Mouse (Mus musculus) midbrain, embryonic 11.5 days (tissue): ENCODE measurements at regions not wholly inside any gene's neighbourhood (a gene's known extent, or its start where the extent isn't known, plus 50 kb on each side); places are given as distances from the start of the nearest gene placed in this dataset.
A peak's percentile ranks its signal among the peaks of the same experiment; 100 is the strongest.

Source experiments
- ATAC-seq: fragments of 200-750 bp; cut with Nextera tagmentation; 2 replicates; pipeline ENCODE4 v1.8.0; 2017; ENCODE audit warnings: moderate TSS enrichment, moderate library complexity; ENCODE audit not compliant: low FRiP score
- DNase-seq: peaks from one replicate; pipeline ENCODE4 v3.0.0; 2015; ENCODE audit warnings: low spot score; ENCODE audit errors: missing footprints
- H3K27ac ChIP-seq: fragments of 300-500 bp; sonication (generic); 2 replicates; pipeline ENCODE4 v1.5.1; 2014; ENCODE audit warnings: low read depth, low read length
- H3K27me3 ChIP-seq: fragments of 300-500 bp; sonication (generic); 2 replicates; pipeline ENCODE4 v1.6.1; 2014; ENCODE audit warnings: mild to moderate bottlenecking, low read length, moderate library complexity, mixed read lengths; ENCODE audit not compliant: control insufficient read depth, insufficient read depth
- H3K36me3 ChIP-seq: fragments of 300-500 bp; sonication (generic); 2 replicates; pipeline ENCODE4 v1.6.1; 2014; ENCODE audit warnings: mild to moderate bottlenecking, low read length, moderate library complexity, mixed read lengths; ENCODE audit not compliant: control insufficient read depth, insufficient read depth
- H3K4me1 ChIP-seq: fragments of 300-500 bp; sonication (generic); 2 replicates; pipeline ENCODE4 v1.6.1; 2014; ENCODE audit warnings: low read length; ENCODE audit not compliant: control insufficient read depth, insufficient read depth
- H3K4me2 ChIP-seq: fragments of 300-500 bp; sonication (generic); 2 replicates; pipeline ENCODE4 v1.6.1; 2014; ENCODE audit warnings: mild to moderate bottlenecking, moderate library complexity
- H3K4me3 ChIP-seq: fragments of 300-500 bp; sonication (generic); 2 replicates; pipeline ENCODE4 v1.5.1; 2014; ENCODE audit warnings: low read depth, low read length
- H3K9ac ChIP-seq: fragments of 300-500 bp; sonication (generic); 2 replicates; pipeline ENCODE4 v1.6.1; 2014; ENCODE audit warnings: low read length
- H3K9me3 ChIP-seq: fragments of 300-500 bp; sonication (generic); 2 replicates; pipeline ENCODE4 v1.6.1; 2016; ENCODE audit warnings: low read length; ENCODE audit not compliant: control insufficient read depth
- WGBS: fragments of 180-500 bp; shearing (Covaris S2); extraction: QIAGEN DNeasy Blood & Tissue Kit; methylation state at CpG from one replicate; pipeline ENCODE4 v1.1.7; 2014; 5-methylcytosine and 5-hydroxymethylcytosine counted together

DNA sequence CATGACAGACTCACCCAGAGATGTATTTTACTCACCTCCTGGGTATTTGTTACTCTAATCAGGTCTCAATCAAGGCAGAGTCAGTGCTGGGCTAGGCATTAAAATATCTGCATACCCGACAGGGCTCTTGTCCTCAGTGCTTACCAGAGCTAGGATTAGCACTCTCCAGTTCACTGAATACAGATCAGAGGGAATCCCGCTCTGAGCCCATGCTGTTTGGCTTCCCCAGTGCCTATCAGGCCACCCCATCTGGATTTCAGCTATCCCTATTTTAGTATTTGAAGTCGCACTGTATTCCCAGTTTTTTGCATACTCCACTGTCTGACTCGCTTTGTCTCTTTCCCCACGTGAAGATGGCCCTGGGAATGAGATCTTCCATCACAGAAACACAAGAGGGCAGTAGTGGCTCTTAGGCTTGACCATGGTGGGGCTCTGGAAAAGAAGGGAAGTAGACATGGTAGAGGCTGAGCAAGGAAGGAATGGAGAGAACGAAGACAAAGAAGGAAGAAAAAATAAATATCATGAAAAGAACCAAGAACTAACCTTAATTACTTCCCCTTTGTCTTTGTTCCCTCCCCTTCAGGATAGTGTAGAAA lies 264.1 kb downstream of the Rnf152 start:
- ATAC-seq = peak; percentile 78
- Histone ChIP-seq H3K4me2 (no peak overlapping the region), H3K9ac (no peak overlapping the region), H3K4me1 (no peaks in the 10 kb centered on the region), H3K27ac (no peak overlapping the region), H3K4me3 (no peak overlapping the region), H3K9me3 (no peaks in the 10 kb centered on the region), H3K36me3 (no peaks in the 10 kb centered on the region), H3K27me3 (no peaks in the 10 kb centered on the region)
- 15% methylated on average over 6 of the region's 6 CpGs for WGBS
- DNase-seq = peak; percentile 85

DNA sequence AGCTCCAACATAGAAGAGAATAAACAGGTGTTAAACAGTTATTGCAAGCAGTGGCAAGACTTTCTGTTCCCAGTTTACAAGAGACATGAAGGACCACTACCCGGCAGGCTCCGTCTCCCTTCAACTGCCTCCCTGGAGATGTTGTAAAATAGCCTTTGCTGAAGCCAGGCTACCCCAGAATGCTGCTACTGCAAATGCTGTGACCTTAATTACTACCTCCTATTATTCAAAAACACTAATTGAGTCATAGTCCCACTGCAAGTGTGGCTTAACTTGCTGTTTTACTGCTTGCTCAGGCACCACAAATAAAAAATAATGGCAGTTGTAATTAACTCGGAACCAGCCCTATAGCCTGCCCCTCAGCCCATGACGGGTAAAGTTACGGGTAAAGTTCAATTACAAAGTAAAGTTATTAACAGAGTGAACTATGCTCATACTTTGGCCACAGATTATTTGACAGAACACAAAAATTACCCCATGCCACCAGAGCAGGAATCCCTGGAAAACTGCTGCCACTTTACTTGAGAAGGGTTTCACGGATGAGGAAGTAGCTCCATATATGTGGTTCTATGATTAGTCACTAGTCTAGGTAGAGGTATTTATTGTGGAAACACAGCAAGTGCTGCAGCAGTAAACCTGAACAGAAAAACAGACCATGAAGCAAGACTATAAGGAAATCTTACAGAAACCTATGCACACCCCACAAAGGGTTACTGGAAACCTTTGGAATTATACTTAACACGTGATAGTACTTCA lies 267.6 kb downstream of the Rnf152 start:
- H3K9me3 ChIP-seq = no peaks in the 10 kb centered on the region
- 84% methylated on average over 7 of the region's 7 CpGs for WGBS
- ATAC-seq = no peak

DNA sequence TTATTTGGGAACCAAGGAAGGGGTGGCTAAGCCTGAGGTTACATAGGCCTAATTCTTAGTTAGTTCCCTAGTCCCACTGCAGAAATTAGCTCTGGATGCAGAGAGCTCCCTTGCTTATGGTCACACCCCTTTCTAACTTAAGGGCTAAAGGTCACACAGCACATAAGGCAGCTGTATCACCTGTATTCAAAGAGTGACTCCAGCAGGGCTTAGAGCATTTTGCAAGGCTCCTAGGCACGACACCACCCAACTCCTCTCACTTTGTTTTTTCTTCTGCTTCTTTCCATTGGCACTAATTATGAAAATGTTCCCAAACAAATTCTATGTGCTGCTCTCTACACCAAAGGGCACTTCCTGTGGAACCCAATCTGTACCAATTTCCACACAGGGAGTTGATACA lies 268.9 kb downstream of the Rnf152 start:
- no peaks in the 10 kb centered on the region for H3K27me3 ChIP-seq
- no peak for DNase-seq
- H3K9me3 ChIP-seq = no peaks in the 10 kb centered on the region
- no peak overlapping the region for H3K27ac ChIP-seq
- no peaks in the 10 kb centered on the region for H3K4me1 ChIP-seq
- no peak overlapping the region for H3K9ac ChIP-seq
- no peaks in the 10 kb centered on the region for H3K36me3 ChIP-seq
- WGBS = 70% methylated on average over 1 of the region's 1 CpGs
- no peak for ATAC-seq
- H3K4me3 ChIP-seq = no peak overlapping the region
- no peak overlapping the region for H3K4me2 ChIP-seq

More for the DNA sequence above, 267.6 kb downstream of the Rnf152 start:
- Histone ChIP-seq H3K9ac (no peak overlapping the region), H3K27ac (no peak overlapping the region), H3K36me3 (no peaks in the 10 kb centered on the region), H3K4me2 (no peak overlapping the region), H3K4me3 (no peak overlapping the region), H3K4me1 (no peaks in the 10 kb centered on the region), H3K27me3 (no peaks in the 10 kb centered on the region)
- peak; percentile 37 for DNase-seq

DNA sequence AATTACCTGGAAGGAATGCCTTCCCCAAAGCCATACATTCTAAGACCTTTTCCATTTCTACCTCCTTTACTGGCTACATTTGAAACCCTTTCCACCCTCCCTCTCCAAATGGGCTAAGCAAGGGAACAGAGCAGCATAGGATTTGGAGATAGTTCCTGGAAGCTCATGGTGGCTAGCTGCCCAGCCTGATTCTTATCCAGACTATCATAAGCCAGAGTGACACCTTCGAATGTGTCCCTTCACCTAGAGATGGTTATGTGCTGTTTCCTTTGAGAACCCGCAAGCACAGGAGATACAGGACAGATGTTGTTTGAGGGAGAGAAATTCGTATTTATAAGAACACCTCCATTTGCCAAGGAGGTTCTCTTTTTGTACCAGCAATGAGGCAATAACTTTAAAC lies 272.0 kb downstream of the Rnf152 start:
- Histone ChIP-seq H3K27ac (no peak overlapping the region), H3K9ac (no peak overlapping the region), H3K9me3 (no peaks in the 10 kb centered on the region)

DNA sequence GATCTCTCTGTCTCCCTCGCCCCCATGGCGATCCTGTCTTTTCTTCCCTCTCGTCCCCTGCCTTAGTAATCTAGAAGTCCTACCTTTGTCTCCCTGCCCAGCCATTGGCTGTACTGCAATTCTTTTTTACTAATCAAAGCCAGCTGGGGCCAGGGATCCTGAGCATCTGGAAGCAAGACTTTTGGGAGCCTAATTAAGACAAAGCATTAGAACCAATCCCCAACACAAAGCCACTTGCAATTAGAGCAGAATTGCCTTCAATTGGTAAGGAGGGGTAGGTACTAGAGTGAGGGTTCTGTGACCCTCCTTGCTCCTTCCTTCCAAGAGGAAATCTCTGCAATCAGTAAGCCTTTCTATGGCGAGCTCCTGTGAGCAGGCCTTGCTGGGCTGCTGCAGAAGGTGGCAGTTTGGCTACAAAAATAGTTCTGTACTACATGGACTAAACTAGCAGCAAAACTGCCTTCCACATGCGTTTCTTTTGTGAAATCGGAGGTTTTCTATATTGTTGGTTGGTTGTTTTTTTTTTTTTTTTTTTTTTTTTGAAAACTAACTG lies 272.9 kb downstream of the Rnf152 start:
- H3K27me3 ChIP-seq = no peaks in the 10 kb centered on the region
- H3K4me1 ChIP-seq = no peaks in the 10 kb centered on the region
- H3K4me3 ChIP-seq = no peak overlapping the region
- H3K36me3 ChIP-seq = no peaks in the 10 kb centered on the region
- no peak overlapping the region for H3K9ac ChIP-seq
- no peak for ATAC-seq
- no peak overlapping the region for H3K27ac ChIP-seq
- H3K4me2 ChIP-seq = no peak overlapping the region
- peak; percentile 64 for DNase-seq
- H3K9me3 ChIP-seq = no peaks in the 10 kb centered on the region
- 71% methylated on average over 6 of the region's 6 CpGs for WGBS

More for the DNA sequence above, 272.0 kb downstream of the Rnf152 start:
- no peak for ATAC-seq
- Histone ChIP-seq H3K4me3 (no peak overlapping the region), H3K4me2 (no peak overlapping the region), H3K36me3 (no peaks in the 10 kb centered on the region), H3K27me3 (no peaks in the 10 kb centered on the region), H3K4me1 (no peaks in the 10 kb centered on the region)
- no peak for DNase-seq
- 87% methylated on average over 3 of the region's 3 CpGs for WGBS

DNA sequence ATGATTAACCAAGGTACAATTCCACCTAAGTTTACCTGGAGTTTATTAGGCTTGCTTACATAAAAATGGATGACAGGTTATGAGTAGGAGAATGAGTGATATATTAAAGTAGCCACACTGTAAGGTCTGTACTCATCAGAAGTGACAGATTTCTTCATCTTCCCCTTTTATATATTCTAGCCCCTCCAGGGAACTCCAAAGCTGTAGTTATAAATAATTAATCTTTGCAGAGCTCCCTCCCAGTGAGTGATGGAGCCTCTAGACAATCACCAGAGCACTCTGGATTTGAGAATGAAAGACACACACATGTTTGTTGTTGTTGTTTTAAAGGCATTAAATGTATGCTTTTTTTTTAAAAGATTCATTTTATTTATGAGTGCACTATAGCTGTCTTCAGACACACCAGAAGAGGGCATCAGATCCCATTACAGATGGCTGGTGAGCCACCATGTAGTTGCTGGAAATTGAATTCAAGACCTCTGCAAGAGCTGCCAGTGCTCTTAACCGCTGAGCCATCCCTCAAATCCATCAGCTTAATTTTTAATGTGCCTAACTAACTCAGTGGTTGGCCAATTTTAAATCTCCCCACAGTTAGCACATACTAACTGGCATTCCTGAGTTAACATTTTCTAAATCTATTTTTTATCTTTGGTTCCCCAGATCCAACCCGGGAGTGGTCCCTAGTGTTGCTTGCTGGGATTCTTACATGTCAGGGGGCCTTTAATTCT lies 273.5 kb downstream of the Rnf152 start:
- no peak for ATAC-seq
- Histone ChIP-seq H3K4me2 (no peak overlapping the region), H3K27ac (no peak overlapping the region), H3K4me3 (no peak overlapping the region), H3K36me3 (no peaks in the 10 kb centered on the region), H3K9ac (no peak overlapping the region), H3K27me3 (no peaks in the 10 kb centered on the region), H3K4me1 (no peaks in the 10 kb centered on the region), H3K9me3 (no peaks in the 10 kb centered on the region)
- peak; percentile 61 for DNase-seq
- WGBS = 85% methylated on average over 2 of the region's 2 CpGs

DNA sequence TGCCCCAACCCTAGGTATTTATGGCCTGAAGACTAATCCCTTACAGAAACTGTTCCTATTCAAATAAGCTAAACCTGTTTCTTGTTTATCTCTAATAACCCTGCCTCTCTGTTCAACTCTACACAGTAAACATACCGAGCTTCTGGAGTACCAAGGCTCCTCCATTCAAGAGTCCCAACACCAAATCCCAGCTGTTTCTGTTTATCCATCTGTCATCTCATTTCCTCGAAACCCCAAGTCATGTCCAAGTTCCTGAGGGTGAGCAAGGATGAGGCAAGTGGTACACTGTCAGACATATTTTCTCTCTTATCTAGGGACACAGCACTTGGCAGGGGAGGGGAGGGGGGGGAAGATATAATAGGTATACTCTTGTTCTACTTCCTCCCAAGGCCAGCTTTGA lies 274.6 kb downstream of the Rnf152 start:
- Histone ChIP-seq H3K27ac (no peak overlapping the region), H3K36me3 (no peaks in the 10 kb centered on the region), H3K9ac (no peak overlapping the region), H3K27me3 (no peaks in the 10 kb centered on the region), H3K9me3 (no peaks in the 10 kb centered on the region), H3K4me2 (no peak overlapping the region), H3K4me3 (no peak overlapping the region), H3K4me1 (no peaks in the 10 kb centered on the region)
- ATAC-seq = no peak
- WGBS = 69% methylated on average over 2 of the region's 2 CpGs
- DNase-seq = peak; percentile 69

DNA sequence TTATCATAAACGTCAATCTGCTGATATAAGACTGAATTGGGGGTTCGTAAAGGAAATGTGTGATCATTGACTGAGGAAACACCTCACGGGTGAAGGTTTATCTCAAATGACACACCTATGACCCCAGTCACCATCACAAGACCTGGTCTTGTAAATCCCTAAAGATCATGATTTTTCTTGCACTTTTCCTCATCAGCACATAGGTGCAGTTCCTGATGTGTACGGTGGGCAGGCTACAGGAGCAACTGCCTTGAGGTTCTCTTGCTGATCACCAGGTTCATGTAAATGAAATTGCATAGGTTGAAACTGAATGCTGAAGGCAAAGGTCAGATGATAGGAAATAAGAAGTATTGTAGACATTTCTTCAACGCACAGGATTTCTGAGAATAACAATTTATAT lies 277.1 kb downstream of the Rnf152 start:
- Histone ChIP-seq H3K4me2 (no peak overlapping the region), H3K27ac (no peak overlapping the region), H3K4me3 (no peak overlapping the region), H3K9me3 (no peaks in the 10 kb centered on the region), H3K9ac (no peak overlapping the region), H3K36me3 (no peaks in the 10 kb centered on the region), H3K4me1 (no peaks in the 10 kb centered on the region), H3K27me3 (no peaks in the 10 kb centered on the region)
- ATAC-seq (no peak), DNase-seq (peak; percentile 64)
- WGBS = 89% methylated on average over 5 of the region's 5 CpGs

DNA sequence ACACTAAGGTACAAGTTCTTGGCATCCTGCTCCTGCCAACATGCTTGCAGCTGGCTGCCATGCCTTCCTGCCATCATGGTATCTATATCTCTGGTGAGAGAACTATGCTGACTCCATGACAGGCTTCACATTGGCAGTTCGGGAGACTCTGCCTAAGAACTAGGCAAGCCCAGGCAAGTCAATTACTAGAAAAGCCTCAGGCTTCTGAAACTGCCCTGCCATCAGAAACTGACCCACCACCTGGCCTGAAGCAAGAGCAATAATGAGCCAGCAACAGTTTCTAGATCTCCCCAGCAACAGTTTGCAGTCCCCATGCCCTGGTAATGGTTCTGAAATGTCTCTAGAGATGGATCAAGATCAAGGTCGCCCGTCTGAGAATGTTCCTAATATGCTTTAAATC lies 280.8 kb downstream of the Rnf152 start:
- H3K4me3 ChIP-seq = no peak overlapping the region
- H3K27ac ChIP-seq = no peak overlapping the region
- DNase-seq (no peak), ATAC-seq (no peak)
- no peak overlapping the region for H3K4me2 ChIP-seq
- H3K9ac ChIP-seq = no peak overlapping the region
- H3K27me3 ChIP-seq = no peaks in the 10 kb centered on the region
- H3K4me1 ChIP-seq = no peaks in the 10 kb centered on the region
- H3K9me3 ChIP-seq = no peaks in the 10 kb centered on the region
- H3K36me3 ChIP-seq = no peaks in the 10 kb centered on the region
- WGBS = 86% methylated on average over 3 of the region's 3 CpGs
